8 mouse cellular contexts compared by ENCODE assay signal in genomic region chr11:116106154-116106962, GRCm38 (mm10). TPM values are rescaled to one million over a fixed set of nuclear protein-coding genes. Genes with fewer than 3 reads are reported as not detected.
DNase-seq lines count a peak whose midpoint lies in the region; ATAC-seq and TF ChIP-seq lines count a peak whose summit lies in the region.
"Had no signal": no experiment of that assay in that cellular context is flagged by ENCODE, and none has a peak within 500 bp of the region (broad histone marks: within the 10 kb centered on the region; RNA-seq: fewer than 3 reads in every experiment).

No protein-coding gene starts in this region.

- H3K4me2 ChIP-seq in intestine, embryonic 14.5 days (ENCODE audit: low read length): peak overlapping the region; percentile 42
- H3K4me2 ChIP-seq in midbrain, embryonic 12.5 days (replicated peaks): peak overlapping the region; percentile 41

- DNase-seq in ES-E14 (ENCODE audit: low read depth, low spot score): no peak
- no peak for DNase-seq in intestine, embryonic 14.5 days (ENCODE audit: low spot score)
- DNase-seq in left cerebral cortex, adult 9 months (ENCODE audit: low spot score in 2 of 2): no peak
- DNase-seq in urinary bladder, postnatal 10 days (ENCODE audit: low spot score): no peak
- DNase-seq: thymus, postnatal 25 days had no signal

- TF ChIP-seq CTCF in ES-Bruce4 (IDR thresholded peaks at IDR 0.05; ENCODE audit: low read depth, low read length): no peak

- H3K9ac ChIP-seq in ES-Bruce4 (ENCODE audit: low read depth, poor library complexity, severe bottlenecking) (peak overlapping the region; percentile 9; the same call in 1 of the 2 replicates), ES-E14 (ENCODE audit: insufficient read depth, low read depth, low read length, poor library complexity, severe bottlenecking) (peak overlapping the region; percentile 12; the same call in 1 of the 2 replicates)
- 0 out of 2 replicates have a peak overlapping the region, but pooled peaks have one; percentile 3 for H3K9ac ChIP-seq in intestine, embryonic 14.5 days (ENCODE audit: low read length)
- H3K9ac ChIP-seq in midbrain, embryonic 12.5 days (replicated peaks): 0 out of 2 replicates have a peak overlapping the region, but pooled peaks have one; percentile 24

- H3K36me3 ChIP-seq in ES-Bruce4 (ENCODE audit: control insufficient read depth, insufficient read depth, low read length, poor library complexity, severe bottlenecking): no peaks in the 10 kb centered on the region
- H3K36me3 ChIP-seq in ES-E14 (ENCODE audit: control insufficient read depth, insufficient read depth, low read length, poor library complexity, severe bottlenecking): no peaks in the 10 kb centered on the region
- no peaks in the 10 kb centered on the region for H3K36me3 ChIP-seq in intestine, embryonic 14.5 days (ENCODE audit: control insufficient read depth, insufficient read depth, low read length)
- H3K36me3 ChIP-seq in midbrain, embryonic 12.5 days: no peaks in the 10 kb centered on the region

- in situ Hi-C loops in ES-E14 (cut with MboI; ENCODE audit: low sequenced_read_pairs in 2 of 2, unreplicated experiment in 2 of 2): no loop called here

- no peak overlapping the region for H3K27ac ChIP-seq in ES-Bruce4 (ENCODE audit: insufficient read depth, low read length)
- H3K27ac ChIP-seq in ES-E14 (ENCODE audit: insufficient read depth, low read depth, low read length, poor library complexity, severe bottlenecking): no peak overlapping the region
- no peak overlapping the region for H3K27ac ChIP-seq in intestine, embryonic 14.5 days (ENCODE audit: low read depth)
- no peak overlapping the region for H3K27ac ChIP-seq in midbrain, embryonic 12.5 days (replicated peaks)

- H3K4me1 ChIP-seq in ES-Bruce4 (ENCODE audit: control insufficient read depth, insufficient read depth, low read length): peaks cover 11% of the 10 kb centered on the region
- peaks cover 12 to 40% of the 10 kb centered on the region in 2 experiments for H3K4me1 ChIP-seq in ES-E14 (ENCODE audit: control insufficient read depth in 2 of 2, insufficient read depth in 2 of 2, low read length in 2 of 2, poor library complexity in 1 of 2)
- H3K4me1 ChIP-seq in intestine, embryonic 14.5 days (replicated peaks; ENCODE audit: control insufficient read depth, insufficient read depth, low read length): peaks cover 47% of the 10 kb centered on the region
- peaks cover 56% of the 10 kb centered on the region for H3K4me1 ChIP-seq in midbrain, embryonic 12.5 days

- H3K4me3 ChIP-seq in ES-Bruce4 (ENCODE audit: low read depth, low read length) (no peak overlapping the region), ES-E14 (ENCODE audit: insufficient read depth in 1 of 2, low read depth in 1 of 2, low read length in 2 of 2, poor library complexity in 1 of 2, severe bottlenecking in 1 of 2) (peak overlapping the region; percentile 11 to 30; a peak in 3 of 4 replicates)
- H3K4me3 ChIP-seq in intestine, embryonic 14.5 days (ENCODE audit: low read depth, low read length): 0 out of 2 replicates have a peak overlapping the region, but pooled peaks have one; percentile 4
- no peak overlapping the region for H3K4me3 ChIP-seq in midbrain, embryonic 12.5 days

- H3K27me3 ChIP-seq in ES-Bruce4 (ENCODE audit: control insufficient read depth, insufficient read depth, low read length, poor library complexity, severe bottlenecking): peaks cover 11% of the 10 kb centered on the region
- H3K27me3 ChIP-seq in intestine, embryonic 14.5 days (replicated peaks; ENCODE audit: control insufficient read depth, insufficient read depth, low read length): peaks cover 45% of the 10 kb centered on the region
- peaks cover 68% of the 10 kb centered on the region for H3K27me3 ChIP-seq in midbrain, embryonic 12.5 days

- no peak for ATAC-seq in intestine, embryonic 14.5 days (replicated peaks; ENCODE audit: low FRiP score, low TSS enrichment, low read depth)
- ATAC-seq in midbrain, embryonic 12.5 days (ENCODE audit: low FRiP score, low read depth): no peak
- no peak for ATAC-seq in CD4-positive, CD25-positive, alpha-beta regulatory T cell, adult 4 months

- TF ChIP-seq EP300 in ES-Bruce4 (IDR thresholded peaks at IDR 0.05; ENCODE audit: insufficient read depth, low read depth, low read length): 0 out of 2 replicates have a peak, but pooled peaks have one; percentile 4

- TF ChIP-seq POLR2A in ES-Bruce4 (IDR thresholded peaks at IDR 0.05; ENCODE audit: insufficient read depth, low read length): no peak

- WGBS in intestine, embryonic 14.5 days: 25% methylated on average over 32 of the region's 32 CpGs
- WGBS in midbrain, embryonic 12.5 days: 23% methylated on average over 32 of the region's 32 CpGs

- H3K9me3 ChIP-seq in ES-Bruce4 (replicated peaks; ENCODE audit: control insufficient read depth, insufficient read depth, low read length, poor library complexity, severe bottlenecking) (no peaks in the 10 kb centered on the region), ES-E14 (ENCODE audit: control insufficient read depth, insufficient read depth, low read depth, low read length) (no peaks in the 10 kb centered on the region)
- H3K9me3 ChIP-seq in intestine, embryonic 14.5 days (ENCODE audit: control insufficient read depth, low read length): no peaks in the 10 kb centered on the region
- H3K9me3 ChIP-seq in midbrain, embryonic 12.5 days: no peaks in the 10 kb centered on the region

TF ChIP-seq in ES-E14, 5 proteins besides CTCF, POLR2A, EP300 and RAD21:
- TF ChIP-seq HCFC1 (IDR thresholded peaks at IDR 0.05; ENCODE audit: borderline replicate concordance, insufficient read depth, low read length) (no peak), ZC3H11A (IDR thresholded peaks at IDR 0.05; ENCODE audit: borderline replicate concordance, low read depth, low read length) (no peak), MAFK (IDR thresholded peaks at IDR 0.05; ENCODE audit: insufficient read depth, low read depth, low read length) (no peak), ZNF384 (IDR thresholded peaks at IDR 0.05; ENCODE audit: low read depth, low read length) (no peak), CHD2 (IDR thresholded peaks at IDR 0.05; ENCODE audit: low read depth, low read length) (no peak)

RNA-seq across cellular contexts. Expression of gene Wbp2, which starts 19.6 kb away (rescaled TPM):
- 179 and 198 TPM in 2 replicates for polyA plus RNA-seq in ES-Bruce4 (2011; ENCODE audit: insufficient read depth, insufficient read length, low read depth, missing spikeins)
- total RNA-seq in ES-E14 (2012; rRNA removed): 16.9 and 20.1 TPM in 2 replicates
- polyA plus RNA-seq in intestine, embryonic 14.5 days (2014; fragmentation: Nextera tagmentation; extraction: Ambion mirVana): 78.0 and 85.0 TPM in 2 replicates
- 92.4 and 102 TPM in 2 replicates for polyA plus RNA-seq in midbrain, embryonic 12.5 days (2016; fragmentation: Nextera tagmentation; extraction: Ambion mirVana)
- 100 to 1,000 TPM; 133 to 265 TPM for polyA plus RNA-seq in CD4-positive, CD25-positive, alpha-beta regulatory T cell, adult 4 months (2017; shearing (Covaris generic))

RNA-seq across cellular contexts. Expression of gene Trim47, which starts 20.7 kb away (rescaled TPM):
- 3.9 and 7.1 TPM in 2 replicates for polyA plus RNA-seq in ES-Bruce4 (2011; ENCODE audit: insufficient read depth, insufficient read length, low read depth, missing spikeins)
- 2.0 and 3.3 TPM in 2 replicates for total RNA-seq in ES-E14 (2012; rRNA removed)
- 10.8 and 13.1 TPM in 2 replicates for polyA plus RNA-seq in intestine, embryonic 14.5 days (2014; fragmentation: Nextera tagmentation; extraction: Ambion mirVana)
- 4.0 and 4.7 TPM in 2 replicates for polyA plus RNA-seq in midbrain, embryonic 12.5 days (2016; fragmentation: Nextera tagmentation; extraction: Ambion mirVana)
- polyA plus RNA-seq in CD4-positive, CD25-positive, alpha-beta regulatory T cell, adult 4 months (2017; shearing (Covaris generic)): not detected

RNA-seq across cellular contexts. Expression of gene Trim65, which starts 24.6 kb away (rescaled TPM):
- polyA plus RNA-seq in ES-Bruce4 (2011; ENCODE audit: insufficient read depth, insufficient read length, low read depth, missing spikeins): 0.78 and 1.2 TPM in 2 replicates
- total RNA-seq in ES-E14 (2012; rRNA removed): 0.31 and 0.42 TPM in 2 replicates
- 5.3 and 5.5 TPM in 2 replicates for polyA plus RNA-seq in intestine, embryonic 14.5 days (2014; fragmentation: Nextera tagmentation; extraction: Ambion mirVana)
- polyA plus RNA-seq in midbrain, embryonic 12.5 days (2016; fragmentation: Nextera tagmentation; extraction: Ambion mirVana): 1.3 and 1.7 TPM in 2 replicates
- polyA plus RNA-seq in CD4-positive, CD25-positive, alpha-beta regulatory T cell, adult 4 months (2017; shearing (Covaris generic)): 10 to 100 TPM; 14.4 to 17.9 TPM

RNA-seq across cellular contexts. Expression of gene Unc13d, which starts 28.6 kb away (rescaled TPM):
- polyA plus RNA-seq in ES-Bruce4 (2011; ENCODE audit: insufficient read depth, insufficient read length, low read depth, missing spikeins): 4.7 and 5.7 TPM in 2 replicates
- total RNA-seq in ES-E14 (2012; rRNA removed): 13.3 and 14.2 TPM in 2 replicates
- polyA plus RNA-seq in intestine, embryonic 14.5 days (2014; fragmentation: Nextera tagmentation; extraction: Ambion mirVana): 2.6 and 3.5 TPM in 2 replicates
- polyA plus RNA-seq in midbrain, embryonic 12.5 days (2016; fragmentation: Nextera tagmentation; extraction: Ambion mirVana): 0.92 and 1.3 TPM in 2 replicates
- 100 to 1,000 TPM in 1 of 2 experiments, 10 to 100 TPM in 1; 73.8 to 138 TPM for polyA plus RNA-seq in CD4-positive, CD25-positive, alpha-beta regulatory T cell, adult 4 months (2017; shearing (Covaris generic))

RNA-seq across cellular contexts. Expression of gene Mrpl38, which starts 32.3 kb away (rescaled TPM):
- 69.3 and 71.6 TPM in 2 replicates for polyA plus RNA-seq in ES-Bruce4 (2011; ENCODE audit: insufficient read depth, insufficient read length, low read depth, missing spikeins)
- total RNA-seq in ES-E14 (2012; rRNA removed): 81.1 and 81.3 TPM in 2 replicates
- 111 and 113 TPM in 2 replicates for polyA plus RNA-seq in intestine, embryonic 14.5 days (2014; fragmentation: Nextera tagmentation; extraction: Ambion mirVana)
- polyA plus RNA-seq in midbrain, embryonic 12.5 days (2016; fragmentation: Nextera tagmentation; extraction: Ambion mirVana): 82.3 and 84.4 TPM in 2 replicates
- polyA plus RNA-seq in CD4-positive, CD25-positive, alpha-beta regulatory T cell, adult 4 months (2017; shearing (Covaris generic)): 10 to 100 TPM; 22.7 to 25.5 TPM

Comparison
In these comparisons a context has a peak if more than half of its experiments do, and no peak if none do; other contexts are left out.
1. H3K4me3 ChIP-seq: peak in ES-E14 (2 of 2) and intestine, embryonic 14.5 days (single experiment); none in ES-Bruce4 (single experiment) and midbrain, embryonic 12.5 days (single experiment).
2. Peak in every context shown above with its lines, with median percentiles within 50 percentile points of each other: H3K9ac ChIP-seq.